Mouse (Mus musculus) heart, embryonic 16.5 days (tissue): ENCODE results near the gene Optn. TPM values are rescaled to one million over a fixed set of nuclear protein-coding genes. Genes with fewer than 3 reads are reported as not detected.
A peak's percentile ranks its signal among the peaks of the same experiment; 100 is the strongest.

Experiments used
- ATAC-seq: fragments of 200-750 bp; cut with Nextera tagmentation; replicated peaks from 2 replicates; pipeline ENCODE4 v1.8.0; 2017; ENCODE audit warnings: moderate number of reproducible peaks; ENCODE audit not compliant: insufficient read depth, low FRiP score; ENCODE audit errors: extremely low read depth
- H3K27ac ChIP-seq: fragments of 300-500 bp; sonication (generic); 2 replicates; pipeline ENCODE4 v1.5.1; 2014; ENCODE audit warnings: mild to moderate bottlenecking, low read length, control low read depth, moderate library complexity
- H3K27me3 ChIP-seq: fragments of 300-500 bp; sonication (generic); 2 replicates; pipeline ENCODE4 v1.6.1; 2014; ENCODE audit warnings: low read length, mixed read lengths; ENCODE audit not compliant: control insufficient read depth, insufficient read depth
- H3K36me3 ChIP-seq: fragments of 300-500 bp; sonication (generic); 2 replicates; pipeline ENCODE4 v1.6.1; 2014; ENCODE audit not compliant: control insufficient read depth, insufficient read depth
- H3K4me1 ChIP-seq: fragments of 300-500 bp; sonication (generic); 2 replicates; pipeline ENCODE4 v1.6.1; 2014; ENCODE audit warnings: low read length, mixed read lengths; ENCODE audit not compliant: control insufficient read depth, insufficient read depth
- H3K4me2 ChIP-seq: fragments of 300-500 bp; sonication (generic); 2 replicates; pipeline ENCODE4 v1.6.1; 2014; ENCODE audit warnings: low read depth, mild to moderate bottlenecking, control low read depth, low read length
- H3K4me3 ChIP-seq: fragments of 300-500 bp; sonication (generic); 2 replicates; pipeline ENCODE4 v1.5.1; 2014; ENCODE audit warnings: mild to moderate bottlenecking, control low read depth, low read length
- H3K9ac ChIP-seq: fragments of 300-500 bp; sonication (generic); 2 replicates; pipeline ENCODE4 v1.6.1; 2014; ENCODE audit warnings: low read length, control low read depth
- H3K9me3 ChIP-seq: fragments of 300-500 bp; sonication (generic); replicated peaks from 2 replicates; pipeline ENCODE4 v1.6.1; 2016; ENCODE audit warnings: low read length; ENCODE audit not compliant: control insufficient read depth
- WGBS: fragments of 180-500 bp; shearing (Covaris S2); extraction: QIAGEN DNeasy Blood & Tissue Kit; methylation state at CpG from one replicate; pipeline ENCODE4 v1.1.7; 2014; 5-methylcytosine and 5-hydroxymethylcytosine counted together
- polyA plus RNA-seq: library from polyadenylated mRNA; unstranded; fragments of >200 nt; fragmentation: Nextera tagmentation; extraction: Ambion mirVana; gene quantifications from 2 replicates; pipeline ENCODE4 v1.2.1, GENCODE M21; 2015

Gene Optn
- polyA plus RNA-seq, 1 experiment from 2014 or later: 17.9 TPM

- peaks cover 2% of the 10 kb centered on the region; the same call in 1 of the 2 replicates for H3K4me1 ChIP-seq
- H3K27ac ChIP-seq: no peak overlapping the region
- H3K27me3 ChIP-seq: no peaks in the 10 kb centered on the region
- H3K4me2 ChIP-seq: no peak overlapping the region
- no peak overlapping the region for H3K4me3 ChIP-seq
- WGBS: 63% methylated on average over 3 of the region's 3 CpGs
- H3K36me3 ChIP-seq: no peaks in the 10 kb centered on the region
- no peak overlapping the region for H3K9ac ChIP-seq
- ATAC-seq: no peak
- no peaks in the 10 kb centered on the region for H3K9me3 ChIP-seq
These were observed 26.5 kb downstream of the Optn start for GRCm38 (mm10) chr2:5037390-5037789.

GRCm38 (mm10) chr2:5036411-5037076, 27.3 kb downstream of the Optn start:
- H3K4me1 ChIP-seq: peaks cover 2% of the 10 kb centered on the region; the same call in 1 of the 2 replicates
- no peak for ATAC-seq
- H3K36me3 ChIP-seq: no peaks in the 10 kb centered on the region
- no peak overlapping the region for H3K9ac ChIP-seq
- WGBS: 82% methylated on average over 10 of the region's 10 CpGs
- no peaks in the 10 kb centered on the region for H3K27me3 ChIP-seq
- H3K4me2 ChIP-seq: no peak overlapping the region
- H3K27ac ChIP-seq: no peak overlapping the region
- H3K9me3 ChIP-seq: no peaks in the 10 kb centered on the region
- no peak overlapping the region for H3K4me3 ChIP-seq

DNA sequence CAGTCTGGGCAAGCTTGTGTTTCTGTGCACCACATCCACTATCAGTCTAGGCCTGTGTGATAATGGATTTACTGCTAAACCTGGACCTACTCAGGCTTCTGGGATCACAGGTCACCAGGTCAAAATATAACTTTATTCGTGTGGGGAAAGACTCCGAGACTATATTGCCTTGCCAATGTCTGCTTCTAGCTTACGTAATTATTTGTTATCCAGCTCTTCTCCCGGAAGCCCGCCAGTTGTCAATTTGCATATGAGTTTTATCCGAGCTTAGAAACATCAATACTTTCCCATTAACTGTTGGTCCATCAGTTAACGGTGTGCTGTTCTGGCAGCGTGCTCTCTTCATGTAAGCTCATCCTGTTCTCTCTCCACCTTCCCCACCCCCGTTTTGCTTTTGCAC, 28.6 kb downstream of the Optn start:
- H3K9ac ChIP-seq: no peak overlapping the region
- 84% methylated on average over 9 of the region's 9 CpGs for WGBS
- ATAC-seq: no peak

DNA sequence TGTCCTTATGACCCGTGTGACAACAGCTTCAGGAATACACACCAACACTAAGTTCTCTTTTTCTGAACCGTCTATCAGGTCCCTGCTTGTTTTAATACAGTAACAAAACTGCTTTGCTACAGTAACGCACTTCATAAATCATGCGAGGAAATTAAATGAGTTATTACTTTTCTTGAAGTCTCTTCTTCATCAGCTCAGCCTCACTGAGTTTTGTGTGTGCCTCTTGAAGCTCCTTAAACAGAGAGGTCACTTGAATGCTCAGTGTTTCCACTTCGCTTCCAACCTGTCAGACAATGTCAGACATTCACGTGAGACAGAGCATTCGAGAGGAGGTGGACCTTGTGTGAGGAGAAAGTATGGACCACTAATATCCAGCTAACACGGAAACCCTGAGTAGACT, 29.1 kb downstream of the Optn start:
- H3K36me3 ChIP-seq: no peaks in the 10 kb centered on the region; the same call in 1 of the 2 replicates
- H3K9me3 ChIP-seq: no peaks in the 10 kb centered on the region
- H3K4me2 ChIP-seq: no peak overlapping the region
- WGBS: 69% methylated on average over 8 of the region's 8 CpGs
- peaks cover 2% of the 10 kb centered on the region; the same call in 1 of the 2 replicates for H3K4me1 ChIP-seq
- no peak overlapping the region for H3K4me3 ChIP-seq
- H3K27ac ChIP-seq: no peak overlapping the region
- H3K9ac ChIP-seq: no peak overlapping the region
- H3K27me3 ChIP-seq: no peaks in the 10 kb centered on the region
- no peak for ATAC-seq

More for the DNA sequence above, 28.6 kb downstream of the Optn start:
- H3K4me2 ChIP-seq: no peak overlapping the region
- H3K4me1 ChIP-seq: peaks cover 2% of the 10 kb centered on the region; the same call in 1 of the 2 replicates
- H3K36me3 ChIP-seq: no peaks in the 10 kb centered on the region; the same call in 1 of the 2 replicates
- no peaks in the 10 kb centered on the region for H3K9me3 ChIP-seq
- H3K27me3 ChIP-seq: no peaks in the 10 kb centered on the region
- no peak overlapping the region for H3K27ac ChIP-seq
- no peak overlapping the region for H3K4me3 ChIP-seq

DNA sequence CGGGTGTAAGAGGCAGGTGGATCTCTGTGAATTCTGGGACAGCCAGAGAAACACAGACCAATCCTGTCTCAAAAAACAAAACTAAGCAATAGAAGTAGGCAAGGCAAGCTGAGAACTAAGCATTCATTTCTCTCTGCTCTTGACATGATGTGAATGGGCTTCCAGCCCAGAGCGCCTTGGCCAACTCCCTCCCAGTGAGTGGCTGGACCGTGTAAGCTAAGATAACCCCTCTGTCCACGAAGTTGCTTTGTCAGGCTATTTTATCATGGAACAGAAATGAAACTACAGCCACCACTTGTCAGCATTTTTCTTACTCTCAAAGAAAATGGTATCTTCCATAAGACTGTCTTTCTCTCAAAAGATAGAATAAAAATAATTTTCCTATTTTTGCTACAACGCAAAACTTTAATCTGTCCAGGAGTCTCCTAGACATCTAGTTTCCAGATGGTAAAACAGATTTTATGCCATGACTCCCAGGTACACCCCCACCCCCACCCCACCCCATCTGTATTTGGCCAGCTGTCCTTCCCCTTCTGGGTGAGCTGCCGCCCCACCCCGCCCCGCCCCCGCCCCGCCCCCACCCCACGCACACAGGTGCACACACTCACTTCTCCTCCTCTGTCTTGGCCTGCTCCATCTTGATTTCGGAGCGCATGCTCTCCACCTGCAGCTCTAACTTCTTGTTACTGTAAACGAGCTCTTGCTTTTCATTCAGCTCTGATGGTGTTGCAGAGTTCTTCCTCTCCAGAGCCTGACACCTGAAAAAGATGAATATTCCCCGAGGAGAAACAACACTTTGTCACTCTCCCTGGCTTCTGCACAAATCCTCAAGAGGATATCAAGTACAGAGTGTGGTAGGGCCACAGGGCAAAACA, 30.1 kb downstream of the Optn start:
- peak; percentile 60 for ATAC-seq
- Histone ChIP-seq H3K27me3 (no peaks in the 10 kb centered on the region), H3K36me3 (no peaks in the 10 kb centered on the region; the same call in 1 of the 2 replicates), H3K9me3 (no peaks in the 10 kb centered on the region), H3K27ac (no peak overlapping the region), H3K4me1 (peaks cover 2% of the 10 kb centered on the region; the same call in 1 of the 2 replicates), H3K9ac (no peak overlapping the region), H3K4me3 (no peak overlapping the region), H3K4me2 (no peak overlapping the region)
- WGBS: 64% methylated on average over 15 of the region's 15 CpGs

DNA sequence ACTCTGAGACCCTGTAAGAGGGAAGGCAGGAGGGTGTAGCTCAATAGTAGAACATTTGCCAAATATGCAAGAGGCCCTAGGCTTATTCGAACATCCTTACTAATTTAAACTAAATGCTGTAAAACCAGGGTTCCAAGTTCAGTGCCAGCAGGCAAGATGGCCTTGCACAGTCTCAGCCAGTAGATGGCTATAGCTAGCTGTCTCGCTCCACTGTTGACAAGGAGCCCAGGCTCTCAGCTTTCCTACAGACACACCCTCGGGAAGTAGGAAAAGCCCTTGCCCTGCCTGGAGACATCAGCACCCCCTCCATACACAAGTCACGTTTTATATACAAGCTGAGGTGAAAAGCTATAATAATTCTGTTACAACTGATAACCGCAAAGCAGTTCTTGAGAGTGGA, 31.2 kb downstream of the Optn start:
- Histone ChIP-seq H3K4me1 (peaks cover 7% of the 10 kb centered on the region), H3K36me3 (no peaks in the 10 kb centered on the region; the same call in 1 of the 2 replicates), H3K9ac (no peak overlapping the region), H3K4me2 (no peak overlapping the region), H3K27me3 (no peaks in the 10 kb centered on the region), H3K9me3 (no peaks in the 10 kb centered on the region), H3K27ac (no peak overlapping the region), H3K4me3 (no peak overlapping the region)
- ATAC-seq: no peak
- WGBS: 71% methylated on average over 5 of the region's 5 CpGs

DNA sequence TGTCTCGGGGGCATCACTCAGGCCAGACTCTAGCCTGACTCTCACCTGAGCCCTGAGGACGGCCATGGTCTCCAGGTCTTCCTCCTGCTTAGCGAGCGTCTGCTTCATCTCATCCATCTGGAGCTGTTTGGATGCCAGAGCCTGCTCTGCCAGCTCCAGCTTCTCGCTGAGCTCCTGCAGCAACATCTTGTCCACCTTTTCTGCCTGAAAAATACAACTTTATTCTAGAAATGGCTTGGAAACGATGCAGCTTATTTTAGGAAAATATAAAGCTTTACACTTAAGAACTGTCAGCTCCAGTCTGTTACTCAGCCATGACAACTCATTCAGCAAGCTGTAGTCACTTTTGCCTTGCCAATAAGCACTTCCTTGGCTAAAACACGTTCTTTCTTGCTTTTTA, 32.6 kb downstream of the Optn start:
- peaks cover 7% of the 10 kb centered on the region for H3K4me1 ChIP-seq
- no peaks in the 10 kb centered on the region; the same call in 1 of the 2 replicates for H3K36me3 ChIP-seq
- no peaks in the 10 kb centered on the region for H3K9me3 ChIP-seq
- H3K9ac ChIP-seq: no peak overlapping the region
- H3K4me3 ChIP-seq: no peak overlapping the region
- H3K27ac ChIP-seq: no peak overlapping the region
- ATAC-seq: no peak
- whole genome bisulfite sequencing: 83% methylated on average over 7 of the region's 7 CpGs
- no peaks in the 10 kb centered on the region for H3K27me3 ChIP-seq
- H3K4me2 ChIP-seq: no peak overlapping the region

DNA sequence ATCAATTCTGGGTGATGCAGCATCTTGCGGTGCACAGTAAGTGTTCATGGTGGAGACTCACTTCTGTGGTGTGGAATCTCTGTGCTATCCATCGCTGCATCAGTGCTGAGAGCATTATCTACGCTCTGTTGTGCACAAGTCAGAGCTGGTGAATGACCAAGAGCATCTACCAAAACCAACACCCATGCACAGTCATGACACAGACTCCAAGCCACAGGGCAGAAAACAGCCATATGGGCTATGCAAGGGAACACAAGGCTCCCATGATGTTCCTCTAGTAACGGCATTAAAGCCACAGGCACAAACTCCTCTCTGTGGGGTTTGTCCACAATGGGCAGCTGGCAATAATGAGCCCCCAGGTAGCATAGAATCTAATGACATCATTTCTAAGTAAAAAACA, 34.0 kb downstream of the Optn start:
- Histone ChIP-seq H3K27me3 (no peaks in the 10 kb centered on the region), H3K4me1 (peaks cover 7% of the 10 kb centered on the region), H3K9me3 (no peaks in the 10 kb centered on the region), H3K27ac (no peak overlapping the region), H3K4me2 (no peak overlapping the region), H3K36me3 (no peaks in the 10 kb centered on the region; the same call in 1 of the 2 replicates), H3K4me3 (no peak overlapping the region), H3K9ac (no peak overlapping the region)
- 88% methylated on average over 4 of the region's 4 CpGs for WGBS
- ATAC-seq: no peak

- ATAC-seq: no peak
- H3K4me1 ChIP-seq: peaks cover 5% of the 10 kb centered on the region
These were observed 35.8 kb downstream of the Optn start for GRCm38 (mm10) chr2:5028047-5028446.

More at GRCm38 (mm10) chr2:5028047-5028446, 35.8 kb downstream of the Optn start:
- Histone ChIP-seq H3K9me3 (no peaks in the 10 kb centered on the region), H3K36me3 (no peaks in the 10 kb centered on the region; the same call in 1 of the 2 replicates), H3K27ac (no peak overlapping the region), H3K4me2 (no peak overlapping the region), H3K9ac (no peak overlapping the region), H3K4me3 (no peak overlapping the region), H3K27me3 (no peaks in the 10 kb centered on the region)
- 55% methylated on average over 7 of the region's 7 CpGs for WGBS
